Mouse (Mus musculus): ENCODE data around the gene Unc13d. TPM values are rescaled to one million over a fixed set of nuclear protein-coding genes. Genes with fewer than 3 reads are reported as not detected.
A peak's percentile ranks its signal among the peaks of the same experiment; 100 is the strongest.
"Not testable (repeated sequence)": the region's sequence is repeated elsewhere in the genome, so short reads cannot be mapped to it uniquely, and the experiment has no call there.

The Unc13d gene
- under 1 TPM; 0.16 to 0.38 TPM for total RNA-seq (2021)
- long read RNA-seq, experiment 1: 0 reads
- long read RNA-seq, experiment 2: 0 reads

- DNase-seq: no peak
These were observed at the start of gene Unc13d for GRCm38 (mm10) chr11:116077446-116078204. Gene Unc13d, minus strand, starts transcription at chr11:116077961.

- DNase-seq: no peak
These were observed 48.5 kb upstream of the Unc13d start for GRCm38 (mm10) chr11:116126261-116126660.

DNA sequence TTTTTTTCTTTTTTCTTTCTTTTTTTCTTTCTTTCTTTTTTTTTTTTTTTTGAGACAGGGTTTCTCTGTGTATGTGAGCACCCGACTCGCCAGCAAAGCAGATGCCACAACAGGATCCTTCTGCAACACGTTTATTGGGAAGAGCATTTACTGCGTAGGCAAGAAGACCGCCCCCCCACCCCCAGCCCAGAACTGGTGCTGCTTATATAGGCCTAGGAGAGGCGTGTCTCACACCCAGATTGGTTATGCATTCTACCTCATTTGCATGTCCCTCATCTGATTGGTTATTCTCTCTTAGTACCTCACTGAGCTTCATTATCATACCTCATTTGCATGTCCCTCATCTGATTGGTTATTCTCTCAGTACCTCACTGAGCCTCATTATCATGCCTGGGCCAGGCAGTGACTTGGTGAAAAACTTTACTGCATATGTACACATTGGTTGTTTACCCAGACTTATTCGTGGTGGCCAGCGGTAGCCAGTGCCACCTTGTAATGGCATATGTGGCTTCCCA, 44.0 kb upstream of the Unc13d start:
- DNase-seq: not testable (repeated sequence)

GRCm38 (mm10) chr11:116117819-116118218, 40.1 kb upstream of the Unc13d start:
- DNase-seq: no peak

- DNase-seq: peak; percentile 65
These were observed 39.5 kb upstream of the Unc13d start for GRCm38 (mm10) chr11:116117241-116117640.

DNA sequence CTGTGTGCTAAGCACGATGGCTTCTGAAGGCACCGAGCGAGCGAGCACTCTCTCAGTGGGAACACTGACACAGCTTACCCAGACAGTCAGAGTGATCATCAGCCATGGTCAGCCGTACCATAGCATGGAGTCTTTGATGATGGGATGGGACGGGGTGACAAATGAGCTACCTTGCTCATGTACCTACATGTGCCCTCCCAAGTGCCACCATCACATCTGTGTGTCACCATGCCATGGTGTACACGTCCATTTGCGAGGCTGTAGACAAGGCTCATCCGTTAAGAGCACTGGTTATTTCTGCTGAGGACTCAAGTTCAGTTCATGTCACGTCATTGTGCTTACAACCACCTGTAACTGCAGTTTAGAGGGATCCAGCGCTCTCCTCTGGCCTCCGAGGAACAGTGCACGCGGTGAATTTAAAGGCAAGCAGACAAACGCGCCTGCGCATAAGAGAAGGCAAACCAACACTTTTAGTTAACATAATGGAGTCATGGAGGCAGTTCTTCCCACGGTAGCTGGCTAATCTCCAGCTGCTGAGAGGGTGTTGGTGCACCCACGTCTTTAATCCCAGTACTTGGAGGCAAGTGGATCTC, 33.9 kb upstream of the Unc13d start:
- DNase-seq: no peak

DNA sequence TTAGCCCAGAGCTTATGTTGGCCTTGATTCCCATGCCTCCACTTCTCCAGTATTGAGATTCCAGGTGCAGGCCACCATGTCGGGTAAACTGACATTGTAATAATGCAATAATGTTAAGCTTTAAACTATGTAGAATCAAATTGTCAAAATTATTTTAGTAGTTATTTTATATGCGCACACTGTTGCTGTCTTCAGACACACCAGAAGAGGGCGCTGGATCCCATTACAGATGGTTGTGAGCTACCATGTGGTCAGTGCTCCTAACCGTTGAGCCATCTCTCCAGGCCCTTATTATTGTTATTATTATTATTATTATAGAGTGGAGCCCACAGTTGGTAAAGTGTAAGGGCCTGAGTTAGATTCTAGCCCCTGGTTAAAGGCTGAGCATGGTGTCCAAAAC, 33.3 kb upstream of the Unc13d start:
- DNase-seq: no peak

DNA sequence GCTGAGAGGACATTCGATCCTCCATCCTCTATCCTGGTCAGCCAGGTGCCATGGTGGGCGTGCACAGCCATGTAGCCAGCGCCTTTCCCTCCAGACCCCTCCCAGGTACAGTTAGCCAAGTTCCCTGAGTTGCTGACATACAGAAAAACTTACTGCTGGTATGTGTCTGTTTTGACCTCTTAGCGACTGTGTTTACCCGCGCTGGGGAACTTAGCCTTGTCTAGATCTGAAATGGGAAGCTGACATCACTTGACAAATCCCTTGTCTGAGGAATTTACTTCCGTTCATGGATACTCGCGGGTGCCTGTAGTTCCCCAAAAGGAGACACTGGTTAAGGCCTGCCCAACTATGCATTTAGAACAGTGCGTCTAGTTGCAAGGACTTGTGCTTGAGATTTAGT, 32.8 kb upstream of the Unc13d start:
- DNase-seq: no peak

- DNase-seq: peak; percentile 90
These were observed 32.4 kb upstream of the Unc13d start for GRCm38 (mm10) chr11:116110131-116110530.

GRCm38 (mm10) chr11:116109441-116110081, 31.8 kb upstream of the Unc13d start:
- no peak for DNase-seq

DNA sequence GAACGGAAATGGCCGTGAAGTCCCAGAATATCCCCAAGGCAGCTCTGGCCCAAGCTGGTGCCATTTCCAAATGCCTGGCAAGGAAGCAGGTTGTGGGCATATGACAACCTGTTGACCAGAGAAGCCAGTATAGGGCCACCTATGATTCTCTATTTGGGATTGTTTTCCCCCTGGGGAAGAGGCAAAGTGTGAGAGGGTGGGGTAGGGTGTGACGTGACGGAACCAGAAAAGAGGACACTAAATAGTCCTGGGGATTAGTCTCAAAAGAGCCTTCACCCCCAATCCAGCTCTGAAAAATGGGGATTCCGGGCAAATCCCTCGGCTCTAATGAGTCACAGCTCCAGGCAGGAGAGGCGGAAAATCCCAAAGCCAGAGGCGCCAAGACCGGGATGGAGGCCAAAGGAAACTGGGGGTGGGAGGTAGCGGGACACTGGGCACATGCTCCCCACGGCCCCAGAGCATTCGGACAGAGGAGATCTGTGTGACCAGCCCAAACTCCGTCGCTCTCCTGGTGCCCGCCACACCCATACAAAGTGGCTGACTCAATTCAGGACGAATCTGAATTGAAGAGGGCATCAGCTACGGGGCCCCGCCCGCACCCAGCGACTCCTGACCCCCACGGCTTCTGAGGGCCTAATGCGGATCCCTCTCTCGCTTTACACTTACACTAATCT, 30.8 kb upstream of the Unc13d start:
- DNase-seq: peak; percentile 83

GRCm38 (mm10) chr11:116107777-116108285, 30.1 kb upstream of the Unc13d start:
- DNase-seq: no peak

DNA sequence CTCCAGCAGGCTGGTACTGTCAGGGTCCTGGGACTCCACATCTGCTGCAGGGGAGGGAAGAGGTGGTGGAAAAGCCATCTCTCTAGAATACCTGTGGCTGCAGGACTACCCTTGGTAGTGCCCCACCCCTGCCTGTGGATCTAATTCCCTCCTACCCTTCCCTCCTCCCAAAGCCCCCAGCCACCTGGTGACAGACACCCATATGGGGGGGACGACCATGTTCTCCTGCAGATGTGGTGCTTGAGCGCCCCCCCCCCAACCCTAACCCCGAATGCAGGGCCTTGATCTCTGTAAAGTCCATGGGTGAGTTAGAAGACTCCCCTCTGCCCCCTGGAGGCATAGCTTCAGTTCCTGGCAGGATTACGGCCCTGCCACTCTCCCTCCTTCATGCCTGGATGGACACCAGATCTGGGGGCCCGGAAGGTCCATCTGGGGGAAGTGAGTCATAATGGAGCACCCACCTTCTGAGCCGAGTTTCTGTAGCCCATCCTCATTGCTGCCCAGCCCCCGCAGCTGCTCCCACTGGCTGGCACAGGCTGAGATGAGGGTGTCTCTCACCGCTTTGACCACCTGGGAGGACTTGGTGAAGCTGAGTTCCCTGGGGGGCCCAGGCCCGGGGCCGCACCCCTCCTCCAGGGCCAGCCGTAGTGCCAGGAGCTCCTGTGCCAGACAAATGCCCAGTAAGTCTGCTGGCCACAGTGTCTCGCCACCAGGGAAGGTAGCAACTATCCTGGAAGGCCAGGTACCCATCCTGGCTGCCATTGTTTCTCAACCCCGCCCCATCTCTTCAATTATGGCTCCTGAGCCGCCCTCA, 29.4 kb upstream of the Unc13d start:
- no peak for DNase-seq

DNA sequence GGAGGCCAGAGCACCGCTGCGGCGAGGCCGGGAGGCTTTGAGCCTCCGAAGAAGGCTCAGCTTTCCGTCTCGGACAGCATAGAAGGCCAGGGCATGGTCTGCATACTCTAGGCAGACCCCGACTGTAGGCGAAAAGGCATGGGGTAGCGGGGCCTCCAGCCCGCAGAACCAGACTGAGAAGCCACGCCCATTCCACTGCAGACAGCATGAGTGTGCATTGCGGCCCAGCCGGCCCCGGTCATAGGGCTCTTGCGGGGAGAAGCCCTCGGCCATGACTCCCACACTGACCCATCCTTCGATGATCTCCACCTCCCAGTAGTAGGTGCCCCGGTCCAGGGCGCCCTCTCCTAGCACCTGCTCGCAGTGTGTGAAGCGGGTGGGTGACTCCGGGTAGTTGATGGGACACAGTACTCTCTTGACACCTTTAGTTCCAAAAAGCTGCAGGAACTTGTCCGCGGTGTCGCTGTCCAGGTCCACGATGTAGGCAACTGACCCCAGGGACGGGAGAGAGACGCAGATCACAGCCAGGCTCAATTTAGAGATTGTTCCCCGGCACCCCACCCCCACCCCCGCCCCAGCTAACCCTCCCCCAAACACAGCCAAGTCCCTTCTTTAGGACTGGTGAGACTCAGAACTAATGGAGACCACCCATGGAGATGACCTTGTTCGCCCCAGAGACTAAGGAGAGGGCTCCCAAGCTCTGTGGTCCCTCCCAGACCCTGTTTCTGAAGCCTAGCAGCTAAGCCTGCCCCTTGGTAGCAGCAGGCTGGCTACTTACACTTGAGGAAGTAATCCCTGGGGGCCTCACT, 28.6 kb upstream of the Unc13d start:
- no peak for DNase-seq

DNA sequence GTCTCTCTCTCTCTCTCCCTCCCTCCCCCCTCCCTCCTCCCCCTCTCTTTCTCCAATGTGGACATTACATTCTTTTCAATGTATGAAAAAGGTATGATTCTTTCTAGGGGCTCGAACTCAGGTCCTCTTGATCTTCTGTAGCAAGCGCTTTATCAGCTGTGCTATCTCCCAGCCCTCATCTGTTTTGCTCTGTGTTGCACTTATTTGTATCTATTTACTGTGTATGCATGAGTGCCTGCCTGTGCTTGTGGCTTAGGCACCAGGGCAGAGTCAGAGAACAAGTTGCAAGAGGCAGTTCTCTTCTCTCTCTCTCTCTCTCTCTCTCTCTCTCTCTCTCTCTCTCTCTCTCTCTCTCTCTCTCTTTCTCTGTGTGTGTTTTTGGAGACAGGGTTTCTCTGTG, 27.3 kb upstream of the Unc13d start:
- DNase-seq: no peak

DNA sequence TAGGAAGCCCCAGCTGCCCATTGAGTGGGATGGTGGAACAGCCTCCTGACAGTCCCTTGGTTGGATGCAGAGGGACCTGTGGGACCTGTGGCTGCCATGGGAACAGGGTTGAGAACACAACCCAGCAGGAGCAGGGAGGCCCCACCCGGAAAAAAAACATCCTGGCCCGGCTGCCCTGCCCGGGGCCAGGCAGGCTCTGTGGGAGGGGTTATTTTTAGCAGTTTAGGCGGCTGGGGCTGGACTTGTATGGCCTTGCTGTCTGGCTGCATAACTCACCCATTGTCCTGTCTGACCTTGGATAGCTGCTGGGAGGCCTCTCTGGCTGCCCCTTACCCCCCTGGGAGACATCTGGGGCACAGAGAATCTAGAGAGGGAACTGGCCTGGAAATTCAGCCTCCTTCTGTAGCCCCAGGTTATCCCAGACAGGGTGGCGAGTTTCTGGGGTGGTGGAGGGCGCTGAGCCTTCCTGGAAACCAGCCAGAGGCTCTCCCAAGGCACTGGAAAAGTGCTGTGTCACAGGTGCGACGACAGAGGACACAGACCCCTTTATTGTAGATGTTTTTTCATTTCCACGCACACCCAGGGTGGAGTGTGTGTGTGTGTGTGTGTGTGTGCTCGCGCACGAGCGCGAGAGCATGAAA, 26.4 kb upstream of the Unc13d start:
- peak; percentile 87 for DNase-seq

- no peak for DNase-seq
These were observed 25.8 kb upstream of the Unc13d start for GRCm38 (mm10) chr11:116103572-116103971.

DNA sequence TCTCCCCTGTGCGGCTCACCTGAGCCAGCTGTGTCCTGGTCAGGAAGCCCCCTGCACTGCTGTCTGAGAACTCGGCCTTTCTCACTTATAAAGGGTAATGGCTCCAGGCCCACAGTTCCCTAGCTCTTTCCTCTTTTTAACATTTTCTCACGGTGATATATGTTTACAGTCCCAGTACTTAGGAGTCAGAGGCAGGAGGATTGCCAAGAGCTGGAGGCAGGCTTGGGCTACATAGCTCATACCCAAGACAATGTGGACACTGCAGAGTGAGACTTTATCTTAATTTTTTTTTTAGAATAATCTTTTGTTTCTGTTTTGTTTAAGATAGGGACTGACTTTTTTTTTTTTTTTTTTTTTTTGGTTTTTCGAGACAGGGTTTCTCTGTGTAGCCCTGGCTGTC, 24.7 kb upstream of the Unc13d start:
- DNase-seq: no peak

- DNase-seq: peak; percentile 84
These were observed 24.2 kb upstream of the Unc13d start for GRCm38 (mm10) chr11:116101931-116102381.

DNA sequence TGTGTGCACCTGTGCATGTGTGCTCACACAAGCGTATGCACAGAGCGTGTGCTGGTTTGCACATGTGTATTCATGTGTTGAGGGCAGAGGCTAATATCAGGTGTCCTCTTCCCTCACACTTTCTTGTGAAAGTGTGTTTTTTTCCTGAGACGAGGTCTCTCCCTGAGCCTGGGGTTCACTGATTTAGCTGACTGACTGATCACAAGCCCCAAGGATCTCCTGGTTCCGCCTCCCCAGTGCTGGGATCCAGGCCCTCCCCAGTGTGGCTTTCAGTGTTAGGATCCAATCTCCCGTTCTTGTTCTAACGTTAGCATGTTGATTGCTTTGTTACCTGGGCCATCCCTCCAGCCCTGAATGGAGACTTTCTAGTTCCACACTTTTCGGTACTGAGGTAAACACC, 23.1 kb upstream of the Unc13d start:
- DNase-seq: no peak

Data from gastrocnemius, postnatal 25 days (tissue).